Mouse (Mus musculus) heart, postnatal 0 days (tissue): ENCODE measurements around the gene 4930432K21Rik. TPM values are rescaled to one million over a fixed set of nuclear protein-coding genes. Genes with fewer than 3 reads are reported as not detected.

Experiments
- ATAC-seq: fragments of 200-750 bp; cut with Nextera tagmentation; 2 replicates; pipeline ENCODE4 v1.8.0; 2017; ENCODE audit warnings: low read depth, moderate number of reproducible peaks, moderate library complexity; ENCODE audit not compliant: insufficient read depth
- DNase-seq: peaks from one replicate; pipeline ENCODE4 v3.0.0-alpha.2; 2016; ENCODE audit warnings: low spot score
- H3K27ac ChIP-seq: fragments of 300-500 bp; sonication (generic); 2 replicates; pipeline ENCODE4 v1.5.1; 2014; ENCODE audit warnings: low read depth, mild to moderate bottlenecking
- H3K27me3 ChIP-seq: fragments of 300-500 bp; sonication (generic); 2 replicates; pipeline ENCODE4 v1.6.1; 2014; ENCODE audit warnings: low read length, mixed read lengths; ENCODE audit not compliant: control insufficient read depth, insufficient read depth
- H3K36me3 ChIP-seq: fragments of 300-500 bp; sonication (generic); replicated peaks from 2 replicates; pipeline ENCODE4 v1.6.1; 2014; ENCODE audit warnings: low read length, mixed read lengths; ENCODE audit not compliant: control insufficient read depth, insufficient read depth
- H3K4me1 ChIP-seq: fragments of 300-500 bp; sonication (generic); 2 replicates; pipeline ENCODE4 v1.6.1; 2014; ENCODE audit warnings: antibody characterized with exemption; ENCODE audit not compliant: control insufficient read depth, insufficient read depth
- H3K4me2 ChIP-seq: fragments of 300-500 bp; sonication (generic); 2 replicates; pipeline ENCODE4 v1.6.1; 2014; ENCODE audit warnings: low read depth, mild to moderate bottlenecking, low read length, moderate library complexity
- H3K4me3 ChIP-seq: fragments of 300-500 bp; sonication (generic); 2 replicates; pipeline ENCODE4 v1.5.1; 2014; ENCODE audit warnings: low read depth, low read length
- H3K9ac ChIP-seq: fragments of 300-500 bp; sonication (generic); replicated peaks from 2 replicates; pipeline ENCODE4 v1.6.1; 2014; ENCODE audit warnings: low read depth, low read length, mixed read lengths
- H3K9me3 ChIP-seq: fragments of 300-500 bp; sonication (generic); replicated peaks from 2 replicates; pipeline ENCODE4 v1.6.1; 2016; ENCODE audit warnings: low read length; ENCODE audit not compliant: control insufficient read depth
- CTCF ChIP-seq: IDR thresholded peaks from 2 replicates; pipeline ENCODE4 v1.5.1; 2016; ENCODE audit warnings: antibody characterized with exemption, control low read depth, low read depth
- EP300 ChIP-seq: IDR thresholded peaks from 2 replicates; pipeline ENCODE4 v1.6.1; 2016; ENCODE audit warnings: antibody characterized with exemption, low read depth
- WGBS: fragments of 180-500 bp; shearing (Covaris S2); extraction: QIAGEN DNeasy Blood & Tissue Kit; methylation state at CpG from one replicate; pipeline ENCODE4 v1.1.7; 2014; 5-methylcytosine and 5-hydroxymethylcytosine counted together
- polyA plus RNA-seq: library from polyadenylated mRNA; unstranded; fragments of >200 nt; fragmentation: Nextera tagmentation; extraction: Ambion mirVana; gene quantifications from 2 replicates; pipeline ENCODE4 v1.2.1, GENCODE M21; 2015
- total RNA-seq: library from RNA; depleted of rRNA; stranded (reverse); fragments of >200 nt; gene quantifications from 2 replicates; pipeline ENCODE4 v1.2.3, GENCODE M21; 2014; ENCODE audit warnings: low replicate concordance

4930432K21Rik gene
- total and polyA plus RNA-seq, 2 experiments from 2014 or later: 0.48 TPM; not detected in 1

DNA sequence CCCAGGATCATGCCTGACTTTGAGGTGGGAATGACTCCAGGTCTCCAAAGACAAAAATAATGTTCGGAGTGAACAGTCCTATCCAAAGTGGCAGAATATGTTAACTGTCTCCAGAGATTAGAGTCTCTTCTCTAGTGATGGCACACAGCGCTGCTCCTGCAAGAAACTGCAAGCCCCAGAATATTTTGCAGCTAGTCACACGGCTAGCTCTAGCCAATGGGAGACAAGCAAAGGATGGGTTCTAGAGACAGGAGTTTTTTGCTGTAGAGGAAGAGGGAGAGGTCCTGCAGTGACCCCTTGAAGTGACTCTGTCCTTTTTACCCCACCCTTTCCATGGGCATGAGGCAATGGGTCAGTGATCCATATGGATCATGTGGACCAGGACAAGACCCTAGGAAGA lies 10.0 kb upstream of the 4930432K21Rik start:
- Histone ChIP-seq H3K4me1 (no peaks in the 10 kb centered on the region), H3K27ac (no peak overlapping the region), H3K9me3 (no peaks in the 10 kb centered on the region), H3K4me3 (no peak overlapping the region), H3K36me3 (peaks cover 97% of the 10 kb centered on the region), H3K9ac (no peak overlapping the region), H3K27me3 (no peaks in the 10 kb centered on the region), H3K4me2 (no peak overlapping the region)
- no peak for DNase-seq
- ATAC-seq: no peak
- TF ChIP-seq EP300 (no peak), CTCF (no peak)
- 86% methylated on average over 3 of the region's 3 CpGs for WGBS

- peaks cover 81% of the 10 kb centered on the region for H3K36me3 ChIP-seq
- WGBS: 84% methylated on average over 4 of the region's 4 CpGs
- no peak overlapping the region for H3K27ac ChIP-seq
- H3K4me2 ChIP-seq: no peak overlapping the region
- DNase-seq (no peak), ATAC-seq (no peak)
- no peaks in the 10 kb centered on the region for H3K4me1 ChIP-seq
- H3K9me3 ChIP-seq: no peaks in the 10 kb centered on the region
- no peak overlapping the region for H3K9ac ChIP-seq
- TF ChIP-seq CTCF (no peak), EP300 (no peak)
- no peak overlapping the region for H3K4me3 ChIP-seq
- no peaks in the 10 kb centered on the region for H3K27me3 ChIP-seq
Measured at GRCm38 (mm10) chr8:84140838-84141237, 7.0 kb upstream of the 4930432K21Rik start.

DNA sequence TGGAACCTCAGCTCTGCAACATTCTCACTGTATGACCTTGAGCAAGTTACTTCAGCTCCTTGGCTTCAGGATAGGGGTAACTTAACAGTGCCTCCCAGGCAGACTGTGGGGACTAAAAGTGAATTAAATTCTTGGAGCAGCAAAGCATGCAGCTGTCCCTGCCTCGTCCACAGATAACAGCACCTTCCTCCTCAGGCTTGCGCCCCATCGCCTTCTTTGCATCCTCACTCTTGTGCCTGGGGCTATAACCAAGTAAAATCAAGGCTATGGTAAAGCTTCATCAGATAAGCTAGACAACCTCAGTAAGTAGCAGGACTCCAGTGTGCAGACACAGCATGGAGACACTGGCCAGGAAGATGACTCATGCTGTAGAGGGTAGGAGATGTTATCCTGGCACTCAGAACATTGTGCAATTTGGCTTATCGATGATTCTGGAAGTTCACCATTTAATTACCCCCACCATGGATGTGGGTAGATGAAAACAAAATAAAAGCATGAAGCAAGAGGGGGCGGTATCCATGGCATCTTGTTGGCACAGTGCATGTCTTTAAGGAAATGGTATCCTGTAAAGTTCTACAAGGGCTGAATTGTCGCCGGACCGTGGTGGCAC lies 3.1 kb upstream of the 4930432K21Rik start:
- DNase-seq (no peak), ATAC-seq (no peak)
- H3K36me3 ChIP-seq: peaks cover 41% of the 10 kb centered on the region
- no peaks in the 10 kb centered on the region for H3K27me3 ChIP-seq
- no peak for TF ChIP-seq EP300
- no peak for TF ChIP-seq CTCF
- H3K4me2 ChIP-seq: no peak overlapping the region
- H3K9me3 ChIP-seq: no peaks in the 10 kb centered on the region
- H3K9ac ChIP-seq: no peak overlapping the region
- peaks cover 17% of the 10 kb centered on the region for H3K4me1 ChIP-seq
- WGBS: 87% methylated on average over 8 of the region's 8 CpGs
- no peak overlapping the region for H3K4me3 ChIP-seq
- no peak overlapping the region for H3K27ac ChIP-seq

GRCm38 (mm10) chr8:84147324-84147766 lies 480 bp upstream of the 4930432K21Rik start:
- Histone ChIP-seq H3K27me3 (no peaks in the 10 kb centered on the region), H3K4me1 (peaks cover 17% of the 10 kb centered on the region), H3K36me3 (peaks cover 17% of the 10 kb centered on the region), H3K4me2 (peak overlapping the region; percentile 94), H3K4me3 (peak overlapping the region; percentile 69), H3K27ac (no peak overlapping the region), H3K9ac (peak overlapping the region; percentile 71), H3K9me3 (no peaks in the 10 kb centered on the region)
- ATAC-seq (peak; percentile 22; the same call in 1 of the 2 replicates), DNase-seq (no peak)
- TF ChIP-seq EP300: no peak
- no peak for TF ChIP-seq CTCF
- 8% methylated on average over 14 of the region's 14 CpGs for WGBS

- WGBS: 38% methylated on average over 5 of the region's 5 CpGs
- H3K4me3 ChIP-seq: no peak overlapping the region
- no peak overlapping the region for H3K9ac ChIP-seq
- ATAC-seq: no peak
- peaks cover 17% of the 10 kb centered on the region for H3K4me1 ChIP-seq
- DNase-seq: no peak
- TF ChIP-seq EP300: no peak
- TF ChIP-seq CTCF: no peak
- peaks cover 6% of the 10 kb centered on the region for H3K36me3 ChIP-seq
- H3K27me3 ChIP-seq: no peaks in the 10 kb centered on the region
- no peaks in the 10 kb centered on the region for H3K9me3 ChIP-seq
- H3K27ac ChIP-seq: no peak overlapping the region
- H3K4me2 ChIP-seq: peak overlapping the region; percentile 94; the same call in 1 of the 2 replicates
Measured at GRCm38 (mm10) chr8:84148531-84148850, 666 bp downstream of the 4930432K21Rik start.

GRCm38 (mm10) chr8:84149181-84149580 lies 1.4 kb downstream of the 4930432K21Rik start:
- TF ChIP-seq EP300: no peak
- no peak for TF ChIP-seq CTCF
- Histone ChIP-seq H3K36me3 (no peaks in the 10 kb centered on the region), H3K27ac (no peak overlapping the region)

More at GRCm38 (mm10) chr8:84149181-84149580, 1.4 kb downstream of the 4930432K21Rik start:
- DNase-seq: no peak
- no peaks in the 10 kb centered on the region for H3K9me3 ChIP-seq
- no peak overlapping the region for H3K4me3 ChIP-seq
- no peaks in the 10 kb centered on the region for H3K27me3 ChIP-seq
- no peak for ATAC-seq
- no peak overlapping the region for H3K4me2 ChIP-seq
- peaks cover 17% of the 10 kb centered on the region for H3K4me1 ChIP-seq
- WGBS: 80% methylated on average over 3 of the region's 3 CpGs
- H3K9ac ChIP-seq: no peak overlapping the region
